ENCODE assay signal across 15 mouse cellular contexts in genomic region chr1:191348996-191349395, GRCm38 (mm10). TPM values are rescaled to one million over a fixed set of nuclear protein-coding genes. Genes with fewer than 3 reads are reported as not detected.
DNase-seq lines count a peak whose midpoint lies in the region; ATAC-seq and TF ChIP-seq lines count a peak whose summit lies in the region.
"Had no signal": no experiment of that assay in that cellular context is flagged by ENCODE, and none has a peak within 500 bp of the region (broad histone marks: within the 10 kb centered on the region; RNA-seq: fewer than 3 reads in every experiment).

No protein-coding gene starts in this region.

- no peak overlapping the region for H3K4me3 ChIP-seq in heart, embryonic 15.5 days
- no peak overlapping the region for H3K4me3 ChIP-seq in heart, adult 2 months
- no peak overlapping the region for H3K4me3 ChIP-seq in lung, embryonic 15.5 days
- no peak overlapping the region for H3K4me3 ChIP-seq in stomach, embryonic 14.5 days (ENCODE audit: low read depth, low read length)
- H3K4me3 ChIP-seq: forebrain, embryonic 13.5 days; neural tube, embryonic 13.5 days had no signal

- DNase-seq in heart, adult 2 months = no peak
- DNase-seq in lung, postnatal 25 days (ENCODE audit: low spot score) = no peak
- peak; percentile 30 for DNase-seq in heart, postnatal 4 days
- DNase-seq in neural tube, embryonic 10.5 days (ENCODE audit: extremely low spot score, low spot score) = no peak
- DNase-seq: adrenal gland, adult 2 months; cerebellum, adult 8-10 months; kidney, postnatal 25 days; thymus, postnatal 25 days had no signal

- peak overlapping the region; percentile 17; the same call in 1 of the 2 replicates for H3K4me2 ChIP-seq in heart, embryonic 15.5 days
- no peak overlapping the region for H3K4me2 ChIP-seq in lung, embryonic 15.5 days
- no peak overlapping the region for H3K4me2 ChIP-seq in stomach, embryonic 14.5 days (replicated peaks; ENCODE audit: low read depth, low read length)
- H3K4me2 ChIP-seq: forebrain, embryonic 13.5 days; neural tube, embryonic 13.5 days had no signal

- H3K9ac ChIP-seq in heart, embryonic 15.5 days = no peak overlapping the region
- H3K9ac ChIP-seq in heart, adult 2 months (ENCODE audit: low read depth, low read length) = no peak overlapping the region
- no peak overlapping the region for H3K9ac ChIP-seq in lung, embryonic 15.5 days
- H3K9ac ChIP-seq in stomach, embryonic 14.5 days (replicated peaks; ENCODE audit: low read depth, low read length) = no peak overlapping the region
- H3K9ac ChIP-seq: forebrain, embryonic 13.5 days; neural tube, embryonic 13.5 days had no signal

- no peak for TF ChIP-seq EP300 in heart, adult 2 months (IDR thresholded peaks at IDR 0.05; ENCODE audit: insufficient read depth, low read depth, low read length)

- 18% methylated on average over 5 of the region's 5 CpGs for WGBS in heart, embryonic 15.5 days
- 24% methylated on average over 5 of the region's 5 CpGs for WGBS in heart, adult 2 months
- 12% methylated on average over 5 of the region's 5 CpGs for WGBS in lung, embryonic 15.5 days
- 26% methylated on average over 5 of the region's 5 CpGs for WGBS in stomach, embryonic 14.5 days

- no peak for TF ChIP-seq POLR2A in heart, adult 2 months (IDR thresholded peaks at IDR 0.05; ENCODE audit: insufficient read depth, low read depth, low read length)

- H3K9me3 ChIP-seq in heart, embryonic 15.5 days (replicated peaks) = no peaks in the 10 kb centered on the region
- no peaks in the 10 kb centered on the region for H3K9me3 ChIP-seq in lung, embryonic 15.5 days
- no peaks in the 10 kb centered on the region for H3K9me3 ChIP-seq in stomach, embryonic 14.5 days (ENCODE audit: control insufficient read depth, low read depth, low read length)
- H3K9me3 ChIP-seq: forebrain, embryonic 13.5 days; neural tube, embryonic 13.5 days had no signal

- H3K4me1 ChIP-seq in heart, embryonic 15.5 days (replicated peaks) = peaks cover 18% of the 10 kb centered on the region
- H3K4me1 ChIP-seq in heart, adult 2 months (ENCODE audit: control insufficient read depth, insufficient read depth, low read length) = no peaks in the 10 kb centered on the region
- peaks cover 25% of the 10 kb centered on the region for H3K4me1 ChIP-seq in lung, embryonic 15.5 days
- peaks cover 11% of the 10 kb centered on the region; the same call in 1 of the 2 replicates for H3K4me1 ChIP-seq in stomach, embryonic 14.5 days (ENCODE audit: control insufficient read depth, insufficient read depth, low read length)
- H3K4me1 ChIP-seq: forebrain, embryonic 13.5 days had no signal

- H3K27ac ChIP-seq in heart, embryonic 15.5 days = peak overlapping the region; percentile 75
- H3K27ac ChIP-seq in heart, adult 2 months = no peak overlapping the region
- H3K27ac ChIP-seq in lung, embryonic 15.5 days = peak overlapping the region; percentile 81
- H3K27ac ChIP-seq in stomach, embryonic 14.5 days (ENCODE audit: low read length) = peak overlapping the region; percentile 45; the same call in 1 of the 2 replicates
- H3K27ac ChIP-seq: forebrain, embryonic 13.5 days; neural tube, embryonic 13.5 days had no signal

- H3K36me3 ChIP-seq in heart, embryonic 15.5 days = peaks cover 26% of the 10 kb centered on the region
- H3K36me3 ChIP-seq in heart, adult 2 months (ENCODE audit: control insufficient read depth, insufficient read depth, low read length) = peaks cover 5% of the 10 kb centered on the region
- peaks cover 32% of the 10 kb centered on the region for H3K36me3 ChIP-seq in lung, embryonic 15.5 days
- peaks cover 30% of the 10 kb centered on the region for H3K36me3 ChIP-seq in stomach, embryonic 14.5 days (ENCODE audit: control insufficient read depth, insufficient read depth, low read length)

- no peak for TF ChIP-seq CTCF in heart, adult 2 months (IDR thresholded peaks at IDR 0.05)

- H3K27me3 ChIP-seq in heart, embryonic 15.5 days = no peaks in the 10 kb centered on the region
- no peaks in the 10 kb centered on the region for H3K27me3 ChIP-seq in heart, adult 2 months (ENCODE audit: control insufficient read depth, insufficient read depth, low read length)
- H3K27me3 ChIP-seq in lung, embryonic 15.5 days = no peaks in the 10 kb centered on the region
- H3K27me3 ChIP-seq in stomach, embryonic 14.5 days (ENCODE audit: control insufficient read depth, insufficient read depth, low read length) = no peaks in the 10 kb centered on the region
- H3K27me3 ChIP-seq: forebrain, embryonic 13.5 days; neural tube, embryonic 13.5 days had no signal

- intact Hi-C loops in heart, adult 2 months (cut with DNase I) = no loop called here

- no peaks in the 10 kb centered on the region for H3K79me2 ChIP-seq in heart, adult 2 months (replicated peaks; ENCODE audit: control insufficient read depth, insufficient read depth, low read length)

- peak; percentile 47; the same call in 1 of the 2 replicates for ATAC-seq in heart, embryonic 15.5 days (replicated peaks; ENCODE audit: insufficient number of reproducible peaks, insufficient read depth, low FRiP score, low read depth)
- peak; percentile 85 for ATAC-seq in lung, embryonic 15.5 days (ENCODE audit: borderline replicate concordance, extremely low read depth, low FRiP score, low TSS enrichment)
- ATAC-seq in stomach, embryonic 14.5 days (ENCODE audit: insufficient number of reproducible peaks, insufficient read depth, low FRiP score, low read depth) = no peak
- ATAC-seq: CD4-positive, CD25-positive, alpha-beta regulatory T cell, adult 4 months; forebrain, embryonic 13.5 days; hindbrain, embryonic 16.5 days had no signal

RNA-seq across cellular contexts. Expression of gene Tmem206, which starts 23.3 kb away (rescaled TPM):
- 14.3 and 18.3 TPM in 2 replicates for polyA plus RNA-seq in heart, embryonic 15.5 days (2015; fragmentation: Nextera tagmentation; extraction: Ambion mirVana)
- total RNA-seq in heart, adult 2 months (2021) = 1 to 10 TPM; 3.3 to 3.6 TPM
- 3.9 and 6.0 TPM in 2 replicates for polyA plus RNA-seq in heart, adult 2 months (2012; rRNA removed)
- 21.5 and 22.7 TPM in 2 replicates for polyA plus RNA-seq in lung, embryonic 15.5 days (2015; fragmentation: Nextera tagmentation; extraction: Ambion mirVana)
- total RNA-seq in heart, postnatal 4 days (2021) = 1 to 10 TPM; 5.6 to 6.6 TPM
- polyA plus RNA-seq in stomach, embryonic 14.5 days (2014; fragmentation: Nextera tagmentation; extraction: Ambion mirVana) = 22.0 and 22.1 TPM in 2 replicates

RNA-seq across cellular contexts. Expression of gene Nenf, which starts 31.0 kb away (rescaled TPM):
- polyA plus RNA-seq in heart, embryonic 15.5 days (2015; fragmentation: Nextera tagmentation; extraction: Ambion mirVana) = 108 and 121 TPM in 2 replicates
- 100 to 1,000 TPM in 1 of 2 experiments, 10 to 100 TPM in 1; 95.9 to 107 TPM for total RNA-seq in heart, adult 2 months (2021)
- 139 and 182 TPM in 2 replicates for polyA plus RNA-seq in heart, adult 2 months (2012; rRNA removed)
- polyA plus RNA-seq in lung, embryonic 15.5 days (2015; fragmentation: Nextera tagmentation; extraction: Ambion mirVana) = 103 and 115 TPM in 2 replicates
- 100 to 1,000 TPM in 1 of 2 experiments, 10 to 100 TPM in 1; 97.3 to 103 TPM for total RNA-seq in heart, postnatal 4 days (2021)
- polyA plus RNA-seq in stomach, embryonic 14.5 days (2014; fragmentation: Nextera tagmentation; extraction: Ambion mirVana) = 140 and 154 TPM in 2 replicates

RNA-seq across cellular contexts. Expression of gene Ppp2r5a, which starts 54.1 kb away (rescaled TPM):
- polyA plus RNA-seq in heart, embryonic 15.5 days (2015; fragmentation: Nextera tagmentation; extraction: Ambion mirVana) = 31.1 and 36.4 TPM in 2 replicates
- 100 to 1,000 TPM; 105 to 110 TPM for total RNA-seq in heart, adult 2 months (2021)
- polyA plus RNA-seq in heart, adult 2 months (2012; rRNA removed) = 53.7 and 79.2 TPM in 2 replicates
- polyA plus RNA-seq in lung, embryonic 15.5 days (2015; fragmentation: Nextera tagmentation; extraction: Ambion mirVana) = 27.1 and 32.2 TPM in 2 replicates
- 10 to 100 TPM; 90.7 to 95.0 TPM for total RNA-seq in heart, postnatal 4 days (2021)
- polyA plus RNA-seq in stomach, embryonic 14.5 days (2014; fragmentation: Nextera tagmentation; extraction: Ambion mirVana) = 22.5 and 24.9 TPM in 2 replicates
